Mouse (Mus musculus): ENCODE results near the gene Sh3pxd2a. TPM values are rescaled to one million over a fixed set of nuclear protein-coding genes. Genes with fewer than 3 reads are reported as not detected.

The Sh3pxd2a gene
- polyA plus RNA-seq, 1 experiment from 2014 or later: 8.7 TPM

DNA sequence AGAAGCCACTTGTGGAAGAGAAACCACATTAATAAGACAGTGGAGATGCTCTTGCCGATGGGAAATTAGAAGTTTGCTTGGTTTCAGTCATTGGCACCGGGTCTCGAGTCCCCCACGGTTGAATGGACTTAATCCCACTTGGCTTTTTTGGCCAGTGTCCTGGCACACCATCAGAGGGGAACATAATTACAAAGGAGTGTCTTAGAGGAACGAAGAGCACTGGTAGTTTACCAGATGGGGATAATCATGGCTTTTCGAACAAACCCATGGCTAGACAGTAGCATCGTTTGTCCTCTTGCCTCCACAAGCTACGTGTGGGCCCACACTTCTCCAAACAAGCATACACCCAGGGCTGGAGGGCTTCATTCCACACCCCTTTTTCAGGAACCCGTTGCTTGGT lies 33.1 kb upstream of the Sh3pxd2a start:
- H3K4me2 ChIP-seq (replicated peaks; ENCODE audit: low read depth, low read length): no peak overlapping the region
- no peaks in the 10 kb centered on the region for H3K9me3 ChIP-seq (ENCODE audit: control insufficient read depth, low read length)
- ATAC-seq (ENCODE audit: low FRiP score, low TSS enrichment): no peak
- H3K36me3 ChIP-seq (ENCODE audit: control insufficient read depth, insufficient read depth, low read length): no peaks in the 10 kb centered on the region; the same call in 1 of the 2 replicates
- no peak overlapping the region for H3K9ac ChIP-seq (ENCODE audit: low read depth, low read length)
- no peak overlapping the region for H3K27ac ChIP-seq (ENCODE audit: low read depth, low read length)
- no peaks in the 10 kb centered on the region for H3K4me1 ChIP-seq (ENCODE audit: control insufficient read depth, insufficient read depth, low read length)
- H3K4me3 ChIP-seq (ENCODE audit: low read length): no peak overlapping the region
- WGBS: 86% methylated on average over 9 of the region's 9 CpGs
- no peaks in the 10 kb centered on the region for H3K27me3 ChIP-seq (ENCODE audit: control insufficient read depth, insufficient read depth, low read length)

DNA sequence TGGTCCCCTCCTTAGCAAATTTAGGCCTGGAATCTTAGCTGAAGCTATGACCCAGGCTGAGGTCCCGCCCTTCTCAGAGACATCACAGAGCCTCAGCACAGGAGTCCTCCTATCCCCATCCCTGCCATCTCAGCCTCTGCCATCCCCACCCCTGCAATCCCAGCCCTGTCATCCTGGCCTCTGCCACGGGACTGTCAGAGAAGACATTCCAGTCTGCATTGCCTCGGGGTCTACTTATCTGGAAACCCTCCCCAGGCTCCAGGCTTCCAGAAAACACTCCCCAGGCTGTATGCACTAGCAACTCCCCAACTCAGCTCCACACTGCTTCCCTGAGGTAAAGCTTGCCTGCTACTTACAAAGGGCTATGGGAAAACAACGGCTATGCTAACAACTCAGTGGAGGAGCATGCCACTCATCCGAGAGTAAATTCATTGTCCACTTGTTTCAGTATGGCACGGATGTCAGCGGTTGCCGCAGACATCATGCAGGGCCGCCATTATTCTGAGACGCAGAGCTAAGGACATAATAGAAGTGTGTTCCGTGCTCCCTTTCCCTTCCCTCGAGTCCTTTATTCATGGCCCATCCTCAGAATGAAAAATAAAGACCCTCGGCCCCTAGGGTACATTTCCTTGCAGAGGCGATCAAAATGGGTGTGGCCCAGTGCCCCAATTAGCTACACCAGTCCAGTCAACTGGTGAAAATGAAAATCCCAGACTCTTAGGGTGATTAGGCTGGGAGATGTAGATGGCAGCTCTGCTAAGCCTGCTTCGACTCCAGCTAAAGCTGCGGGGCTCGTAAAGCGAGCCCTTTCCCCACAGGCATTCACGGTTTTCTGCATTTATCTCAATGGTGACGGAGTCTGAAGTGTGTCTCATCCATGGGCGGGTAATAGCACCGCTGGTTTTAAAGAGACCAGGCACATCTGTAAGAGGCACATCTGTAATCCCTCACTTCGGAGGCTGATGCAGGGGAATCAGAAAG lies 29.1 kb upstream of the Sh3pxd2a start:
- 75% methylated on average over 23 of the region's 23 CpGs for WGBS
- Histone ChIP-seq H3K27me3 (ENCODE audit: control insufficient read depth, insufficient read depth, low read length) (no peaks in the 10 kb centered on the region), H3K27ac (ENCODE audit: low read depth, low read length) (no peak overlapping the region), H3K36me3 (ENCODE audit: control insufficient read depth, insufficient read depth, low read length) (no peaks in the 10 kb centered on the region), H3K4me2 (replicated peaks; ENCODE audit: low read depth, low read length) (no peak overlapping the region), H3K4me3 (ENCODE audit: low read length) (no peak overlapping the region), H3K4me1 (ENCODE audit: control insufficient read depth, insufficient read depth, low read length) (no peaks in the 10 kb centered on the region), H3K9me3 (ENCODE audit: control insufficient read depth, low read length) (peaks cover 4% of the 10 kb centered on the region; the same call in 1 of the 2 replicates), H3K9ac (ENCODE audit: low read depth, low read length) (no peak overlapping the region)
- ATAC-seq (ENCODE audit: low FRiP score, low TSS enrichment): no peak

DNA sequence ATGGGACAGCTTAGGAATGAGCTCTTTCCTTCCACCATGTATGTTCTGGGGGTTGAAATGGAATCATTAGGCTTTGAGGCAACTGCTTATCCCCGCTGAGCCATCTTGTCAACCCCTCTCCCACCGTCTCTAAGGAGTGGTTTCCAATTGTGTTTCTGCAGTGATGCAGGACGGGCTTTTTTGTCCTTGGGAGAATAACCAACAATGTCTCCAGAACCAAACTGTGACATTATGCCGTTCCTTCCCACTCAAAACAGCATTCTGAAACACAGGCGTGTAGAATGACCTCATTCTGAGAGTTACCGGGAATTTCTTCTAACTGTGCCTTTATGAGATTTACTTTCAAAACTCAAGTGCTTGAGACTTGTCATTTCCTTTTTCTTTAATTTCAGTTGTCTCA lies 28.2 kb upstream of the Sh3pxd2a start:
- H3K9ac ChIP-seq (ENCODE audit: low read depth, low read length): no peak overlapping the region
- no peak overlapping the region for H3K4me3 ChIP-seq (ENCODE audit: low read length)
- H3K4me1 ChIP-seq (ENCODE audit: control insufficient read depth, insufficient read depth, low read length): no peaks in the 10 kb centered on the region
- H3K27me3 ChIP-seq (ENCODE audit: control insufficient read depth, insufficient read depth, low read length): no peaks in the 10 kb centered on the region
- H3K36me3 ChIP-seq (ENCODE audit: control insufficient read depth, insufficient read depth, low read length): no peaks in the 10 kb centered on the region
- no peak overlapping the region for H3K27ac ChIP-seq (ENCODE audit: low read depth, low read length)
- no peak for ATAC-seq (ENCODE audit: low FRiP score, low TSS enrichment)
- H3K9me3 ChIP-seq (ENCODE audit: control insufficient read depth, low read length): peaks cover 4% of the 10 kb centered on the region; the same call in 1 of the 2 replicates
- WGBS: 91% methylated on average over 6 of the region's 6 CpGs
- H3K4me2 ChIP-seq (replicated peaks; ENCODE audit: low read depth, low read length): no peak overlapping the region

DNA sequence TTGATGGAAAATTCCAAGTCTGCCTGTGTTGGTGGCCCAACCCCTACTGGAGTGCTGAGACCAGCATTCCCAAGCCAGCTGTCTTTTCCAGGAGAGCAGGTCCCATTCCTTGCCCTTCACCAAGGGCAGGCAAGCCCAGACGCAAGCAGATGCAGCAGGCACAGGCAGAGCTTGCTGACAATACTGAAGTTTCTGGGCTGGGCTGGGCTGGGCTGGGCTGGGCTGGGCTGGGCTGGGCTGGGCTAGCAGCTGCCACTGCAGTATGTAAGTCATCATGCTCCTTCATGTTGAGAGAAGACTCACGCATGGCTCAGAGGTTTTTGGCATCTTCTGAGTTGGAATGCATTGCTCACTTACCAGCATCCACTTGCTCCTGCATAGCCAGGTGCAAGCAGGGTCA lies 27.7 kb upstream of the Sh3pxd2a start:
- H3K4me3 ChIP-seq (ENCODE audit: low read length): no peak overlapping the region
- H3K4me1 ChIP-seq (ENCODE audit: control insufficient read depth, insufficient read depth, low read length): no peaks in the 10 kb centered on the region
- peaks cover 4% of the 10 kb centered on the region; the same call in 1 of the 2 replicates for H3K9me3 ChIP-seq (ENCODE audit: control insufficient read depth, low read length)
- H3K27me3 ChIP-seq (ENCODE audit: control insufficient read depth, insufficient read depth, low read length): no peaks in the 10 kb centered on the region
- H3K4me2 ChIP-seq (replicated peaks; ENCODE audit: low read depth, low read length): no peak overlapping the region
- ATAC-seq (ENCODE audit: low FRiP score, low TSS enrichment): no peak
- WGBS: 65% methylated on average over 2 of the region's 2 CpGs
- H3K9ac ChIP-seq (ENCODE audit: low read depth, low read length): no peak overlapping the region
- H3K36me3 ChIP-seq (ENCODE audit: control insufficient read depth, insufficient read depth, low read length): no peaks in the 10 kb centered on the region
- no peak overlapping the region for H3K27ac ChIP-seq (ENCODE audit: low read depth, low read length)

DNA sequence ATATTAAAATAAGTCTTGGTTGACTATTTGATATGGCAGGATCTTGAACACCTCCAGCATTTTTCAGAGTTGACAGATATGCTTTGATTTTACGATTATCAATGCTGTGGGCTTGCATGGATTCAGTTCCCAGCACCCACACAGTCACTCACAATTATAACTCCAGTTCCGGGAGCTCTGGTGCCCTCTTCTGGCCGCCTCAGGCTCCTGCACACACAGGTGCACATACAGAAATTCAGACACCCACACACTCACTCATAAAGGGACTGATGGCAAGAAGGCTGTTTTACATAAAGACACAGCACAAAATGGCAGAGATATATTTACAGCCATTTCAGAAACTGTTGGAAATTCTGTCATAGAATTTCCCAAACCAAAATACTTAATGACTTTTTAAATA lies 25.0 kb upstream of the Sh3pxd2a start:
- Histone ChIP-seq H3K27me3 (ENCODE audit: control insufficient read depth, insufficient read depth, low read length) (no peaks in the 10 kb centered on the region), H3K4me1 (ENCODE audit: control insufficient read depth, insufficient read depth, low read length) (peaks cover 4% of the 10 kb centered on the region; the same call in 1 of the 2 replicates), H3K4me3 (ENCODE audit: low read length) (no peak overlapping the region), H3K4me2 (replicated peaks; ENCODE audit: low read depth, low read length) (no peak overlapping the region), H3K36me3 (ENCODE audit: control insufficient read depth, insufficient read depth, low read length) (no peaks in the 10 kb centered on the region), H3K9ac (ENCODE audit: low read depth, low read length) (no peak overlapping the region), H3K27ac (ENCODE audit: low read depth, low read length) (no peak overlapping the region), H3K9me3 (ENCODE audit: control insufficient read depth, low read length) (peaks cover 4% of the 10 kb centered on the region; the same call in 1 of the 2 replicates)
- ATAC-seq (ENCODE audit: low FRiP score, low TSS enrichment): no peak
- 88% methylated on average over 3 of the region's 3 CpGs for WGBS

DNA sequence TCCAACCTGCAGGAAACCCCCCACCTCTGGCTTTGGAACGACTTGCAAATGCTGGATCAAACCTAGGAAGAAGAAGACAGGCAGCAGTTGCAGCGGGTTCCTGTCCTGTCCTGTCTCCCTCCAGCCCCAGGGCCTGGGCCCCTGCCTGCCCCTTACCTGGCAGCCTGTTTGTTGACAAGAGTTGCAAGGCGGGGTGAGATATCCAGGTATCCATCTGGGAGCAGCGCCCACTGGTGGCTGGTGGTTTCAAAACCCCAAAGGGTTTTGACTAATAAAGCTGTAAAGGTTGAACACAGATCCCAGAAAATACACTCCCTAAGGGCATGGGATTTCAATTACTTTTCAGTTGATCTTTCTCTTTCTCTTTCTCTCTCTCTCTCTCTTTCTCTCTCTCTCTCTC lies 24.0 kb upstream of the Sh3pxd2a start:
- Histone ChIP-seq H3K36me3 (ENCODE audit: control insufficient read depth, insufficient read depth, low read length) (no peaks in the 10 kb centered on the region), H3K27ac (ENCODE audit: low read depth, low read length) (no peak overlapping the region), H3K9ac (ENCODE audit: low read depth, low read length) (no peak overlapping the region), H3K4me2 (replicated peaks; ENCODE audit: low read depth, low read length) (no peak overlapping the region), H3K4me1 (ENCODE audit: control insufficient read depth, insufficient read depth, low read length) (peaks cover 4% of the 10 kb centered on the region; the same call in 1 of the 2 replicates), H3K27me3 (ENCODE audit: control insufficient read depth, insufficient read depth, low read length) (no peaks in the 10 kb centered on the region), H3K4me3 (ENCODE audit: low read length) (no peak overlapping the region), H3K9me3 (ENCODE audit: control insufficient read depth, low read length) (peaks cover 4% of the 10 kb centered on the region; the same call in 1 of the 2 replicates)
- no peak for ATAC-seq (ENCODE audit: low FRiP score, low TSS enrichment)
- WGBS: 32% methylated on average over 4 of the region's 4 CpGs

DNA sequence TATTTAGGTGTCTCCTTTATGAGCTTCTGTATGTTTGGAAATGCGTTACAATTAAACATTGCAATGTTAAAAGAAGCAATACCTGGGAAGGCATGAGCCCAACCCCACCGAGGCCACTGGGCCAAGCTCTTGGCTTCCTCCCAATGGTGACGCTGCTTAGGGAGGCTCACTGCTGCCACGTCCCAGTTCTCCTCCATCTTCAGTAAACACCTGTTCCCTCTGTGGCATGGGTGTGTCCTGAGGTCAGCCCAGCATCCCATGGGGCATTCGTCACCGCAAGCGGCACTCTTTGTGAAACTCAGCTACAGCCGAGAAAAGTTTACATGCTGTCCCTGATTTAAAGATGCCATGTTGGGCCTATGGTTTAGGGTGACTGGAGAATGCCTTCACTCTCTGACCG lies 23.4 kb upstream of the Sh3pxd2a start:
- WGBS: 86% methylated on average over 9 of the region's 9 CpGs
- Histone ChIP-seq H3K27ac (ENCODE audit: low read depth, low read length) (no peak overlapping the region), H3K36me3 (ENCODE audit: control insufficient read depth, insufficient read depth, low read length) (no peaks in the 10 kb centered on the region), H3K27me3 (ENCODE audit: control insufficient read depth, insufficient read depth, low read length) (no peaks in the 10 kb centered on the region), H3K9me3 (ENCODE audit: control insufficient read depth, low read length) (peaks cover 4% of the 10 kb centered on the region; the same call in 1 of the 2 replicates), H3K9ac (ENCODE audit: low read depth, low read length) (no peak overlapping the region), H3K4me3 (ENCODE audit: low read length) (no peak overlapping the region), H3K4me2 (replicated peaks; ENCODE audit: low read depth, low read length) (no peak overlapping the region), H3K4me1 (ENCODE audit: control insufficient read depth, insufficient read depth, low read length) (peaks cover 4% of the 10 kb centered on the region; the same call in 1 of the 2 replicates)
- no peak for ATAC-seq (ENCODE audit: low FRiP score, low TSS enrichment)

DNA sequence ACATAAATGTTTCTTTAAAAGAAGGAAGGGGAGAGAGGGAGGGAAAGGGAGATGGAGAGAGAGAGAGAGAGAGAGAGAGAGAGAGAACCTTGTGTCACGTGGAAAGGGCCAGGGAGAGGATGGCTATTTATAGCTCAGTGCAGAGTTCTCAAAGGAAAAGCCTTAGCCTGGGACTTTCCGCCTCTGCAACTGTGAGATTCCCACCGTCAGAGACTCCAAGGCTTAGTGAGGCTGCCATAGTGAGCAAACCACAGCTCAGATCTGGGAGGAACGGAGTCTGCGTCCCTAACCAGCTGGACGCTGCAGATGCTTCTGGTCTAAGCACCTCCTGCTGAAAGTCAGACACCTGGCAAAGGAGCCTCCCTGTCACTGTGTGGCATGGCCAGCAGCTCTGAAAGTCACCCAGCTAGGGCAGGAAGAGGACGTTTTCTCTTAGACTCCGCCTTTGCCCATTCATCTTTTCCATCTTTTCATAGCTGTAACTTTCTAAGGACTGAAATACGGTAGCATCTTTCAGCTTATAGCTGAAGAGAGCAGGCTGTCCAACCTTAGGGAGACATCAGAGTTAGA lies 21.9 kb upstream of the Sh3pxd2a start:
- peak; percentile 69 for ATAC-seq (ENCODE audit: low FRiP score, low TSS enrichment)
- Histone ChIP-seq H3K9me3 (ENCODE audit: control insufficient read depth, low read length) (peaks cover 7% of the 10 kb centered on the region; the same call in 1 of the 2 replicates), H3K4me3 (ENCODE audit: low read length) (no peak overlapping the region), H3K27me3 (ENCODE audit: control insufficient read depth, insufficient read depth, low read length) (no peaks in the 10 kb centered on the region), H3K4me1 (ENCODE audit: control insufficient read depth, insufficient read depth, low read length) (peaks cover 4% of the 10 kb centered on the region; the same call in 1 of the 2 replicates), H3K36me3 (ENCODE audit: control insufficient read depth, insufficient read depth, low read length) (no peaks in the 10 kb centered on the region), H3K27ac (ENCODE audit: low read depth, low read length) (peak overlapping the region; percentile 65), H3K4me2 (replicated peaks; ENCODE audit: low read depth, low read length) (peak overlapping the region; percentile 26; the same call in 1 of the 2 replicates), H3K9ac (ENCODE audit: low read depth, low read length) (no peak overlapping the region)
- 37% methylated on average over 9 of the region's 9 CpGs for WGBS

DNA sequence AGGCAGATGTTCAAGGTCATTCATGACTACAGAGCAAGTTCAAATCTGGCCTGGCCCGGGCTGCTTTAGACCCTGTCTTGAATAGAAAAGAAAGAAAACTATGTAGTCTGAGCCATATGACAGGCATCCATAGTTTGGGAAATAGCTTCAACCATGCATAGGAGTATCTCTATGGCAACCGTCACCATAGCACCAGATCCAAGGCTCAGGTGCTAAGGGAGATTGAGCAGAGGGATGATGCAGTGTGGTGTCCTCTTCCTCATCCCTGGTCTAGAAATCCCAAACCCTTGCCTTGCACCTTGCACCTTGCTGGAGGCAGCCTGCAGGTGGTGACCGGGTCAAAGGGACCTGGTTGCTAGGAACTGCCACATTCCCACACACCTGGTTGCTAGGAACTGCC lies 19.9 kb upstream of the Sh3pxd2a start:
- no peak overlapping the region for H3K9ac ChIP-seq (ENCODE audit: low read depth, low read length)
- H3K4me3 ChIP-seq (ENCODE audit: low read length): no peak overlapping the region
- no peaks in the 10 kb centered on the region for H3K27me3 ChIP-seq (ENCODE audit: control insufficient read depth, insufficient read depth, low read length)
- no peak for ATAC-seq (ENCODE audit: low FRiP score, low TSS enrichment)
- no peak overlapping the region for H3K27ac ChIP-seq (ENCODE audit: low read depth, low read length)
- peaks cover 4% of the 10 kb centered on the region; the same call in 1 of the 2 replicates for H3K9me3 ChIP-seq (ENCODE audit: control insufficient read depth, low read length)
- H3K36me3 ChIP-seq (ENCODE audit: control insufficient read depth, insufficient read depth, low read length): no peaks in the 10 kb centered on the region
- whole genome bisulfite sequencing: 89% methylated on average over 3 of the region's 3 CpGs
- no peak overlapping the region for H3K4me2 ChIP-seq (replicated peaks; ENCODE audit: low read depth, low read length)
- H3K4me1 ChIP-seq (ENCODE audit: control insufficient read depth, insufficient read depth, low read length): peaks cover 4% of the 10 kb centered on the region; the same call in 1 of the 2 replicates
